7 mouse cellular contexts compared by ENCODE assay signal in the genomic region with DNA sequence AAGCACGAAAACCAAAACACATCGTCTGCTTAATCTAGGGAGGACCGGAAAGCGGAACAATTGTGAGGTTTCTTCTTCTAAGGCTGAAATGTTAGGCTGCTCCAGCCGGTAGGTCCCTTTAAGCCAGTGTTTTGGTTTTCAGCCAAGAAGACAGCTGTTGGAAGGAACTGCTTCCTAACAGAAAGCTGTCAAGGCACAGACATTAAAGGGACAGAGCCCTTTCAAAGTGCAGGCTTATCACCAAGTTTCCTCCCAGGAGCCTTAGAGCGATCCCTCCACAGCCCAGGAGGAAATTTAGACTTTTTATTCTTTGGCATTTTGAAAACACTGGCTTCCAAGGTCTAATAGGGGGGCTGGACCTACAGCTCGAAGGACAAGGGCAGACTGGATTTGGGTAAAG. TPM values are rescaled to one million over a fixed set of nuclear protein-coding genes. Genes with fewer than 3 reads are reported as not detected.
DNase-seq lines count a peak whose midpoint lies in the region; ATAC-seq and TF ChIP-seq lines count a peak whose summit lies in the region.

No protein-coding gene starts in this region.

- H3K27me3 ChIP-seq in forebrain, postnatal 0 days (ENCODE audit: insufficient read depth, low read length): no peaks in the 10 kb centered on the region
- no peaks in the 10 kb centered on the region for H3K27me3 ChIP-seq in lung, embryonic 14.5 days (ENCODE audit: insufficient read depth, low read length)

- peak; percentile 73 for DNase-seq in Muller cell, postnatal 12 days (ENCODE audit: inconsistent ontology term)
- DNase-seq in brain, embryonic 14.5 days (ENCODE audit: low read depth): peak; percentile 97
- DNase-seq in forebrain, postnatal 0 days: peak; percentile 88
- DNase-seq in heart, postnatal 25 days (ENCODE audit: low spot score): peak; percentile 30
- DNase-seq in layer of hippocampus, adult 18-20 months (ENCODE audit: low spot score in 2 of 2): peak; percentile 30 to 54
- peak; percentile 99 for DNase-seq in lung, embryonic 14.5 days
- peak; percentile 93 for DNase-seq in retina, postnatal 1 day

- H3K9me3 ChIP-seq in forebrain, postnatal 0 days (ENCODE audit: low read length): no peaks in the 10 kb centered on the region
- H3K9me3 ChIP-seq in lung, embryonic 14.5 days (ENCODE audit: low read depth, low read length): no peaks in the 10 kb centered on the region

- peak overlapping the region; percentile 84 for H3K4me2 ChIP-seq in forebrain, postnatal 0 days (ENCODE audit: low read depth)
- peak overlapping the region; percentile 91 for H3K4me2 ChIP-seq in lung, embryonic 14.5 days

- 0 out of 2 replicates have a peak, but pooled peaks have one; percentile 1 for ATAC-seq in forebrain, postnatal 0 days
- peak; percentile 50; the same call in 1 of the 2 replicates for ATAC-seq in lung, embryonic 14.5 days (ENCODE audit: insufficient read depth)

- peaks cover 40% of the 10 kb centered on the region for H3K36me3 ChIP-seq in forebrain, postnatal 0 days (ENCODE audit: insufficient read depth)
- peaks cover 34% of the 10 kb centered on the region for H3K36me3 ChIP-seq in lung, embryonic 14.5 days (ENCODE audit: insufficient read depth)

- TF ChIP-seq POLR2A in brain, embryonic 14.5 days (IDR thresholded peaks at IDR 0.05; ENCODE audit: borderline replicate concordance, extremely low read depth, insufficient read depth, insufficient read length, poor library complexity, severe bottlenecking): no peak

- peak overlapping the region; percentile 98 for H3K27ac ChIP-seq in forebrain, postnatal 0 days (ENCODE audit: low read depth, low read length)
- peak overlapping the region; percentile 88 for H3K27ac ChIP-seq in lung, embryonic 14.5 days (ENCODE audit: low read depth)

- H3K4me3 ChIP-seq in forebrain, postnatal 0 days (ENCODE audit: low read depth, low read length): peak overlapping the region; percentile 89
- peak overlapping the region; percentile 77 for H3K4me3 ChIP-seq in lung, embryonic 14.5 days (ENCODE audit: low read depth, low read length)

- 2% methylated on average over 7 of the region's 7 CpGs for WGBS in forebrain, postnatal 0 days
- 1% methylated on average over 7 of the region's 7 CpGs for WGBS in lung, embryonic 14.5 days

- H3K9ac ChIP-seq in forebrain, postnatal 0 days: peak overlapping the region; percentile 97
- H3K9ac ChIP-seq in lung, embryonic 14.5 days: peak overlapping the region; percentile 88

- intact Hi-C loops in heart, postnatal 25 days (cut with DNase I): no loop called here

- no peak for TF ChIP-seq CTCF in brain, embryonic 14.5 days (IDR thresholded peaks at IDR 0.05; ENCODE audit: borderline replicate concordance, extremely low read depth, insufficient read depth, insufficient read length)
- no peak for TF ChIP-seq CTCF in forebrain, postnatal 0 days (IDR thresholded peaks at IDR 0.05; ENCODE audit: low read depth)
- no peak for TF ChIP-seq CTCF in lung, embryonic 14.5 days (IDR thresholded peaks at IDR 0.05; ENCODE audit: low read depth)

- H3K4me1 ChIP-seq in forebrain, postnatal 0 days (ENCODE audit: insufficient read depth): no peaks in the 10 kb centered on the region
- no peaks in the 10 kb centered on the region; the same call in 1 of the 2 replicates for H3K4me1 ChIP-seq in lung, embryonic 14.5 days (ENCODE audit: insufficient read depth)

RNA-seq across cellular contexts. Expression of a gene that starts 3.4 kb away (rescaled TPM):
- 57.0 and 85.2 TPM in 2 replicates for polyA plus RNA-seq in brain, embryonic 14.5 days (2012; rRNA removed)
- total RNA-seq in forebrain, postnatal 0 days (2014; rRNA removed): 64.0 and 69.6 TPM in 2 replicates
- polyA plus RNA-seq in forebrain, postnatal 0 days (2015; fragmentation: Nextera tagmentation; extraction: Ambion mirVana): 61.4 and 79.8 TPM in 2 replicates
- 1 to 10 TPM; 4.9 to 5.9 TPM for total RNA-seq in heart, postnatal 25 days (2021)
- total RNA-seq in layer of hippocampus, adult 18-20 months (2021): 1 to 10 TPM; 7.7 to 9.0 TPM
- polyA plus RNA-seq in lung, embryonic 14.5 days (2014; fragmentation: Nextera tagmentation; extraction: Ambion mirVana): 64.2 and 70.7 TPM in 2 replicates

Comparison
In these comparisons a context has a peak if more than half of its experiments do, and no peak if none do; other contexts are left out.
1. Peak in every context shown above with its lines: DNase-seq, ATAC-seq, H3K4me3 ChIP-seq and H3K27ac ChIP-seq.
2. DNase-seq: peak in every context shown above with its lines; median percentile 99 in lung, embryonic 14.5 days; 97 in brain, embryonic 14.5 days; 93 in retina, postnatal 1 day; 88 in forebrain, postnatal 0 days; 73 in Muller cell, postnatal 12 days; 42 in layer of hippocampus, adult 18-20 months; 30 in heart, postnatal 25 days.